Mouse (Mus musculus): ENCODE measurements around the gene Gjb1.

Gjb1 gene

DNA sequence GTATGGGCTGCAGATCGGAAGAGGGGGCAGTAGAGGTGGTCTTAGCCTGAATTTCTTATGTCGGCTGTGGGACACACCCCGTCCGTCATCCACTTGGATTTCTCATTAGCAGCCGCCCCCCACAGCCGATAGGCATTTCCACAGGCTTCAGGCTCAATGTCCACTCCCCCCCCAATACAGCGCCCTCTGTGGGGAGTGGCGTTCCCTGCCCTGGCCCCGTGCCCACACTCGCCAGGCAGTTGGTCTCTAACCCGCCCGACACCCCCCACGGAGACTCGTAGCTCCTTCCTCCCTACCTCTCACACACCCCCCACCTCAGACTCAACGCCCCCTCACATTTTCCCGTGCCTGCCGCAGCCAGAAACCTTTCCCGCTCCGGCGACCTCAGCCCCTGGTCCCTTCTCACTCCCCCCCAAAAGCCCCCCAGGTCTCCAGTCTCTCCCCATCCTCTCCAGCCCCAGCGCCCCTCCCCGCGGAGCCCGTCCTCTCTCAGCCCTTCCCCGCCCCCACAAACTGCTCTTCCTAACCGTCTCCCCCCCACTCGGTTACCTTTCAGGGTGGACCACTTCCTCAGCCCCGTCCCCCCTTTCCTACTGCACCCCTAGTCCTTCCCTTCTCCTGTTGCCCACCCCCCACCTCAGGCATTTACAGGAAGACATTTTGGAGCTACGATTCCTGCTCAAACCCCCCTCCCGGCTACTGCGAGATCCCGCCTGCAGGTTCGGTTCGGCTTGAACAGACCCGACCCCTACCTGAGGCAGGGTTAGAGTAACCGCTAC, 43.0 kb downstream of the Gjb1 start:
- peak; percentile 36 for DNase-seq

DNA sequence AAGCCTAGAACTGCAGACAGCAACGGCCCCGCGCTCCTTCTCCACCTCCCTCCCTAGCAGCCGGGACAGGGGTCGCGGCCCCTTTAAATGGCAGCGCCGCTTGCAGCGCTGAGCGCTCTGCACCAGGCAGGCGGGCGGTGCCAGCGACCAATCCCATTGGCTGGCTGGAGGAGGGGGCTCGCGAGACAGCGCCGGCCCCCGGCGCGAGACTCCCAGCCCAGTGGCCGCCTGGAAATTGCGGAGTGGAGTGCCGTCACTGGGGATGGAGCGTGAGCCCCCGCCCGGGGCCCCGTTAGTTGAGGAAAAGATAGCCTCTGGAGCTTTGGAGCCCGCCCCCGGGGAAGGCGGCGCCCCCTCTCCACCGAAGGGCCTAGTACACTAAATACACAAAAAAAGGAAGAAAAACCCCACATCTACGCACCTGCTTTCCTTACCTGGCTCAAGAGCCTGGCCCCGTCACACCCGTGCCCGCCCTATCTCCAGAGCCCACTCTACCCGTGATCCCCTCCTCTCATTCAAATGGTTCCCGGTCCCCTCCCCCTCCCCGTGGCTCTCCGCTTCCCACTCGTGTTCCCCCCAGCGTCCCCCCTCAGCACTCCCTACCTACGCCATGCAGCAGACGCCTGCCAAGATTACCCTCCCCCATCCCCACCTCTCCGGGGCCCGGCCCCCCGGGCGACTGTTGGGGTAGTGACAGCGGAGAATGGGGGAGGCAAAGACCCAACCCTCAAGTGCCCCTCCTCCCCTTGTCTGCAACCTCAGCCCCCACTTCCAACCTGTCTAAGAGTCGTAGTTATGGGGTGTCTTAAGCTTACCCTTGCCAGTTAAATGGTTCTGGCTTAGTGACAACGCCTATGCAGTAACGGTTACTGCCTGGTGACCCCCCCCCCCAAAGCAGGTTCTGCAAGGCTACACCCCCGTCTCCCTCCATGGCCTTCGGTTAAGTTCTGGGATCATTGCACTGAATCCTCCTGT, 43.8 kb downstream of the Gjb1 start:
- peak; percentile 89 for DNase-seq

- DNase-seq, result no peak
These were observed 44.5 kb downstream of the Gjb1 start, which contains the start of gene Zmym3 for GRCm38 (mm10) chrX:101420700-101421095. Gene Zmym3 (minus strand): TSS chrX:101420849.

- no peak for DNase-seq
These were observed 47.3 kb downstream of the Gjb1 start for GRCm38 (mm10) chrX:101423462-101423861.

- no peak for DNase-seq
These were observed 51.6 kb downstream of the Gjb1 start for GRCm38 (mm10) chrX:101427774-101428173.

DNA sequence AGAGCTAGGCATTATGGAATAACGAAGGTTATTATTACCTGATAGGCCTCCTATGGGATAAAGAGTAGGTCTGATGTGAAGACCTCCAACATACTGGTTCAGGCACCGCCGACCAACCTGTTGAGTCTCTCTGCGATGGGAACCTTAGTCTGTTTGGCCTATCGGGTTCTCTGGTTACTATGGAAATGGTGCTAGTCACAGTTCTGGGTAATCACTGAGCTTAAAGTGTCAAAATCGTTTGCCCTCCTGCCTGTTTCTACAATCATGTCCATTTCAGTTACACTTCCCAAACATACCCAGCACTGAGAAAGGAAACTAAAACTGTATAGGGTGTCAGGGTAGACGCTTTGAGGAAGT, 52.6 kb downstream of the Gjb1 start:
- peak; percentile 4 for DNase-seq

- peak; percentile 90 for DNase-seq
These were observed 53.2 kb downstream of the Gjb1 start, which contains the start of gene Nono for GRCm38 (mm10) chrX:101429142-101429949. Gene Nono (plus strand): TSS chrX:101429318.

- DNase-seq, result no peak
These were observed 53.8 kb downstream of the Gjb1 start for GRCm38 (mm10) chrX:101429976-101430375.

Data from right cerebral cortex, adult 18-20 months (tissue).